Mouse (Mus musculus): ENCODE data around the gene Cd81.

DNA sequence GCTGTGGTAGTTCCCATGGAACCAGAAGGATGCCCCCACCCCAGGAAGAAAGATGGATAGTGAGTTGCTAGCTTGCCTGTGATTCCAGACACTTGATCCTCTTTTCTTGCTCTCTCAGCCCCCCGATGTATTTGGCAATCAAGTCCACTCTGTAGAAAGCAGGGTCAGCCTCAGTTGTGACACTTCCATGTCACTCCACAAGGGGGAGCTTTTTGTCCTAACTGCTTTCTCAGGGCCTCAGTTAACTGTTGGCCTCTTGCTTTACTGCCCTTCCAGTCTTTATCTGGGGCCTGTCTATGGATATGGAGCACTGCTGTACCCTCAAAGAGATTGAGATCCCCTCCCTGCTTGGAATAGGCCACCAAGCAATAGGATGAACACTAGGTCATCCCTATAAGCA lies 20.5 kb downstream of the Cd81 start:
- no peak for TF ChIP-seq MYOD1 (IDR thresholded peaks at IDR 0.05; ENCODE audit: control insufficient read depth, insufficient read length, low read depth)
- TF ChIP-seq CTCF (IDR thresholded peaks at IDR 0.05; ENCODE audit: control insufficient read depth, insufficient read depth, insufficient read length), result no peak
- TF ChIP-seq MAX (IDR thresholded peaks at IDR 0.05), result no peak
- no peak for TF ChIP-seq MYOG (IDR thresholded peaks at IDR 0.05; ENCODE audit: control insufficient read depth, extremely low read depth, insufficient read length)

Data from C2C12 (cell line).